Mouse (Mus musculus): ENCODE data around the gene Ly6g6c. TPM values are rescaled to one million over a fixed set of nuclear protein-coding genes. Genes with fewer than 3 reads are reported as not detected.

The Ly6g6c gene
- polyA plus RNA-seq (2015; fragmentation: Nextera tagmentation; extraction: Ambion mirVana): not detected in 2 replicates

DNA sequence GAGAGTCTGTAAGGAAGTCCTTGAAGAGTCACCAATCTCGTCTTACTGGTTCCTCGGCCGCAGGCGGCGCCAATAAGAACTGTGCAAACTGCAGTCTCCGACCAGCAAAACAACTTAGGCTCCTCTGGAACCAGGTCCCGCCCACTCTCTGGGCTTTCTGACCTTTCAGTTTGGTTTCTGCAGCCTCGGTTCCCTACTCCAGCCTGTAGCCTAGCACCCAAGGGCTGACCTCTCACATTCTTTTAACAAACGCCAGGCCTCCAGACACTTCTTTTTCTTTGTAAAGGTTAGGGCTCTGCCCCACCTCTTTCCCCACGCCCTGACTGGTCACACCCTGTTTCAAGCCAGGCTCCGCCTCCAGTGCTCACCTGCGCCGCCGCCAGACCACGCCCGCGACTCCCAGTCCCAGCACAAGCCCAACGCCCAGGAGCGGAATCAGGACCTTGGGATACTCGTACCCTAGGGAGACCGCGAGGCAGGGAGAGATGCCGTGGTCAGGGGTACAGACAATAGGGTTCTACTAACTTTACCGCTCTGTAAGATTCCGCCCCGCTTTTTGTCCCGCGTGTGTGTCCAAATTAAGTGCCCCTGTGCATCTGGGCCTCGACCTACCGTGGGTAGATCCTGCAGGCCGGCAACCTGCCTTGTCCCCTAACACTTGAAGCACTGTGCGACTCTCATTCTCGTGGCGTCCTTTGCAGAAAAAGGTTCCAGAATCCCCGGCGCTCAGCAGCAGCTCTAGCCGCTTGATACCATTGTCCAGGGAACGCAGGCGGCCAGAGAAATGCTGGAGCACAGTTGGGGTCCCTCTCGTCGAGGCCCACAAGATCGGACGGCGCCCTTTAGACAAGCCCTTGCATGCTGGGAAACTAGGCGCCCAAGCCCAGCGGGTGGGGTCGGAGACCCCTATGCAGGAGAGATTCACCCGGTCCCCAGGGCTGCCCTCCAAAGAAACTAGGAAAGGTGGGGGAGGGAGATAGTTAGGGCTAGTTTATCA lies at the start of gene Ly6g6c:
Gene Ly6g6c (plus strand): TSS at position 438 of the 997 bp plus-strand sequence.
- Histone ChIP-seq H3K4me1 (peaks cover 29% of the 10 kb centered on the region), H3K9me3 (no peaks in the 10 kb centered on the region), H3K27me3 (peaks cover 24% of the 10 kb centered on the region; the same call in 1 of the 2 replicates), H3K4me2 (replicated peaks) (peak within 1 kb of the TSS; percentile 38), H3K36me3 (peaks cover 23% of the 10 kb centered on the region; the same call in 1 of the 2 replicates), H3K9ac (replicated peaks) (no peak within 1 kb of the TSS; the same call in 1 of the 2 replicates), H3K4me3 (peak within 1 kb of the TSS; percentile 12), H3K27ac (replicated peaks) (no peak within 1 kb of the TSS)
- WGBS: 2% methylated on average over 48 of the region's 48 CpGs
- ATAC-seq (replicated peaks): no peak

DNA sequence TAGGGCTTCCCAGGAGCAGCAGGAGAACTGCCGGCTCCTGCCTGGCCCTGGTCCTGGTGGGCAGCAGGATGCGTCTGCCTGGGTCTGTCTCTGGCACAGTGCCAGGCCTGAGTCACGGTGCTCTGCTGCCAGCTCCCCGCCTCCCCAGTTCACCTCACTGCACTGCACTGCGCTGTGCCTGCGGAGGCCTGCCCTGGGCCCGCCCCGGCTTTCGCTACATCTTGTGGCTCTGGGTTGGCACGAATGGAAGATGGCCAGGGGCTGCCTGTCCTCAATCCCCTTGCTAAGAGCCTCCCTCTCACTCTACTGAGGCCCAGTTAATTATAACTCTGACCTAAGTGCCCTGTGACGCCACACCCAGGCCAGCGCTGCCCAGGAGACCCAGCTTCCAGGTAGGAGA lies 48.8 kb upstream of the Ly6g6c start, which contains the start of gene Vwa7:
Gene Vwa7 (plus strand): TSS at position 204 of the 400 bp plus-strand sequence.
- no peak within 1 kb of the TSS for H3K4me2 ChIP-seq (replicated peaks)
- H3K9me3 ChIP-seq: no peaks in the 10 kb centered on the region
- no peak within 1 kb of the TSS for H3K27ac ChIP-seq (replicated peaks)
- peaks cover 7% of the 10 kb centered on the region for H3K4me1 ChIP-seq
- H3K36me3 ChIP-seq: peaks cover 52% of the 10 kb centered on the region
- no peak within 1 kb of the TSS for H3K4me3 ChIP-seq
- no peak within 1 kb of the TSS for H3K9ac ChIP-seq (replicated peaks)
- no peaks in the 10 kb centered on the region for H3K27me3 ChIP-seq
- ATAC-seq (replicated peaks): peak; percentile 61
- 44% methylated on average over 12 of the region's 12 CpGs for WGBS

DNA sequence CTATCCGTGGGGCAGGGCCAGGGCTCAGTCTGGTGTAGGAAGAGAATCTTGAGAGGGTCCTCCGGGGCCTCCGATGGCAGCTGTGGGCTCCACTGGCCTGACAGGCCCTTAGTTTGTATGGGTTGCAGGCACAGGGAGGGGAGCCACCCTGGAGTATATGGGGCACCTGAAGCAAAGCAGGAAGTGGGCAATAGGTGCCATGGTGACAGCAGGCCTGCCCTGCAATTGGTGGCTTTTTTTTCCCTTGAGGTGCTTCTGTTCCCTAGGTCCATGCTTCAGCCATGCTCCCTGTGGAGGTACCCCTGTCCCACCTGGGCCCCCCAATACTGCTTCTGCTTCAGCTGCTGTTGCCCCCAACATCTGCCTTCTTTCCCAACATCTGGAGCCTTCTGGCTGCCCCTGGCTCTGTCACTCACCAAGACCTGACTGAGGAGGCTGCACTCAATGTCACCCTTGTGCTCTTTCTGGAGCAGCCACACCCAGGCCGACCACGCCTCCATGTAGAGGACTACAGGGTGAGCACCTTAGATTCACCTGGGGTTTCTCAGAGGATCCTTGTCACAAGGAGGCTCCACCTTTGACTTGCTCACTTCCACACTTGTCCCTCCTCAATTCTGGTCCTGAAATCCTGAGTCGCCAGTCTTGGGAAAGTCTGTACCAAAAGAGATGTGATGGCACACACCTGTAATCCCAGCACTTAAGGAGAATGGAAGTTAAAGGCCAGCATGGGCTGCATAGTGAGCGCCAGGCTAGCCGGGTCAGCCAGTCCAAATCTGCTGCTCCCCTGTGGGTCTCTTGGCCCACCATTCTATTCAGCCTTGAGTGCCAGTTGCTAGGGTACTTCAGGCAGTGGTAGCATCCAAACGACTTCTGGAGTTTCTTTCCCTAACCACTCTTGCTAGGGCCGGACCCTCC lies 48.1 kb upstream of the Ly6g6c start:
- no peak; the same call in 1 of the 2 replicates for ATAC-seq (replicated peaks)
- H3K27ac ChIP-seq (replicated peaks): no peak overlapping the region
- H3K9me3 ChIP-seq: no peaks in the 10 kb centered on the region

DNA sequence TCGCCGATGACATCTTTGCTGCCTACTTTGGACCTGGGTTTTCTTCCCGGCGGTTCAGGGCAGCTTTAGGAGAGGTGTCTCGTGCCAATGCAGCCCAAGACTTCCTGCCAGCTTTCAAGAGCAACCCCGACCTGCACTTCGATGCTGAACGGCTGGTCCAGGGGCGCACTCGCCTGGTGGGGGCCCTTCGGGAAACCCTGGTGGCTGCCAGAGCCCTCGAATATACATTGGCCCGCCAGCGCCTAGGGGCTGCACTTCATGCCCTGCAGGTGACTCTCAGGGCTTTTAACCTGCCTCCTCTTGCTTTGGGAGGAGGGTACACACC lies 47.5 kb upstream of the Ly6g6c start:
- 78% methylated on average over 14 of the region's 14 CpGs for WGBS
- Histone ChIP-seq H3K27ac (replicated peaks) (no peak overlapping the region), H3K27me3 (no peaks in the 10 kb centered on the region), H3K36me3 (peaks cover 39% of the 10 kb centered on the region), H3K4me2 (replicated peaks) (no peak overlapping the region), H3K9ac (replicated peaks) (no peak overlapping the region), H3K4me1 (peaks cover 13% of the 10 kb centered on the region), H3K4me3 (no peak overlapping the region), H3K9me3 (no peaks in the 10 kb centered on the region)
- no peak for ATAC-seq (replicated peaks)

More for the DNA sequence above, 48.1 kb upstream of the Ly6g6c start:
- no peak overlapping the region for H3K4me2 ChIP-seq (replicated peaks)
- H3K9ac ChIP-seq (replicated peaks): no peak overlapping the region
- H3K4me1 ChIP-seq: peaks cover 13% of the 10 kb centered on the region
- no peaks in the 10 kb centered on the region for H3K27me3 ChIP-seq
- H3K4me3 ChIP-seq: no peak overlapping the region
- 80% methylated on average over 10 of the region's 10 CpGs for WGBS
- peaks cover 45% of the 10 kb centered on the region for H3K36me3 ChIP-seq

DNA sequence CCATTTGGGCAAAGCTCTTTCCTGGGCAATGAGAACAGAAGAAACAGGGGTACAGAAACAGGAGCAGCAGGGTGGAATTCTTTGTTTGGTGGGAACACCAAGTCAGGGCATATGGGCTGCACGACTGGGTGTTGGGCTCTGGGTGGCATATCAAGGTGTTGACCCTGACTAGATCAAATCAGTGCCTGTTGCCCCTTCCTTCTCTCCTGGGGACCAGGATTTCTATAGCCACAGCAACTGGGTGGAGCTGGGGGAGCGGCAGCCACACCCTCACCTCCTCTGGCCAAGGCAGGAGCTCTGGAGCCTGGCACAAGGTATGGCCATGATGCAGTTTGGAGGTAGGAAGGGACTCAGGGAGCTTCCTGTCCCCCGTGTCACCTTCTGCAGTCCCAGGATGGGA lies 47.0 kb upstream of the Ly6g6c start:
- no peak for ATAC-seq (replicated peaks)

DNA sequence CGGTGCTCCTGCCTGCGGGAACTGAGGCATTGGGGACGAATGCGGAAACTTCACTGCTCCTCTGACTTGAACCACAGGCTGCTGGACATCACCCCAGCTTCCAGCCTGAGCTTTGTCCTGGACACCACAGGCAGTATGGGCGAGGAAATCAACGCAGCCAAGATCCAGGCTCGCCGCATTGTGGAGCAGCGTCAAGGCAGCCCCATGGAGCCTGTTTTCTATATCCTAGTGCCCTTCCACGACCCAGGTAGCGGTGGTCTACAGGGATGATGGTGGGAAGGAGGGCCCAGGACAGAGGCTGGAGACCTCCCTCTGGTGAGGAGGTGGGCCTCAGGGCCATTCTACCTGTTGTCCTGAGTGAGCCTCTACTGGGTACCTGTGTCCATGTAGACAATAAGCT lies 45.3 kb upstream of the Ly6g6c start:
- H3K9ac ChIP-seq (replicated peaks): no peak overlapping the region
- no peak overlapping the region for H3K4me3 ChIP-seq
- peaks cover 18% of the 10 kb centered on the region for H3K36me3 ChIP-seq
- peaks cover 13% of the 10 kb centered on the region for H3K4me1 ChIP-seq
- 75% methylated on average over 11 of the region's 11 CpGs for WGBS
- H3K27me3 ChIP-seq: no peaks in the 10 kb centered on the region
- H3K9me3 ChIP-seq: no peaks in the 10 kb centered on the region
- ATAC-seq (replicated peaks): no peak
- H3K4me2 ChIP-seq (replicated peaks): no peak overlapping the region
- no peak overlapping the region for H3K27ac ChIP-seq (replicated peaks)

More for the DNA sequence above, 47.0 kb upstream of the Ly6g6c start:
- no peak overlapping the region for H3K4me3 ChIP-seq
- H3K9ac ChIP-seq (replicated peaks): no peak overlapping the region
- H3K36me3 ChIP-seq: peaks cover 34% of the 10 kb centered on the region
- no peak overlapping the region for H3K27ac ChIP-seq (replicated peaks)
- WGBS: 82% methylated on average over 3 of the region's 3 CpGs
- no peaks in the 10 kb centered on the region for H3K9me3 ChIP-seq
- H3K27me3 ChIP-seq: no peaks in the 10 kb centered on the region
- H3K4me1 ChIP-seq: peaks cover 13% of the 10 kb centered on the region
- no peak overlapping the region for H3K4me2 ChIP-seq (replicated peaks)

DNA sequence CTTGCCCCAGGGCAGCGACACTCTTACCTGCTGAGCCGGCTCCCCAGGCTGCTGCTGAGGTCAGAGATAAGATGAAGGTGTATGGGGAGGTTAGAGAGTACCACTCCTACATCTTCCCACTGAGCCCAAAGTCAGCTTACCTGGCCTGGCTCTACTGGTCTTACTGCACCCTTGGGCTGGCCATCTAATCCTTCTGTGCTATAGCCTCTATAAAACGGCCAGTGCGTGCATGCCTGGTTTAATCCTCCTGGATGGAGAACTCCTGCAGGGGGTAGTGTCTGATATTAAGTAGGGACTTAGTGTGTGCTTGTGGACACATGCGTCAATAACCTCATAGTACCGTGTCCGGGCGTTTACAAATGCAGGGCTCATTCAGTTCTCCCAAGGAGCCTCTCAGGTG lies 44.6 kb upstream of the Ly6g6c start:
- Histone ChIP-seq H3K27ac (replicated peaks) (no peak overlapping the region), H3K36me3 (peaks cover 11% of the 10 kb centered on the region), H3K9ac (replicated peaks) (no peak overlapping the region), H3K4me2 (replicated peaks) (no peak overlapping the region), H3K4me1 (peaks cover 13% of the 10 kb centered on the region), H3K4me3 (no peak overlapping the region), H3K9me3 (no peaks in the 10 kb centered on the region), H3K27me3 (no peaks in the 10 kb centered on the region)
- 89% methylated on average over 8 of the region's 8 CpGs for WGBS
- ATAC-seq (replicated peaks): no peak

DNA sequence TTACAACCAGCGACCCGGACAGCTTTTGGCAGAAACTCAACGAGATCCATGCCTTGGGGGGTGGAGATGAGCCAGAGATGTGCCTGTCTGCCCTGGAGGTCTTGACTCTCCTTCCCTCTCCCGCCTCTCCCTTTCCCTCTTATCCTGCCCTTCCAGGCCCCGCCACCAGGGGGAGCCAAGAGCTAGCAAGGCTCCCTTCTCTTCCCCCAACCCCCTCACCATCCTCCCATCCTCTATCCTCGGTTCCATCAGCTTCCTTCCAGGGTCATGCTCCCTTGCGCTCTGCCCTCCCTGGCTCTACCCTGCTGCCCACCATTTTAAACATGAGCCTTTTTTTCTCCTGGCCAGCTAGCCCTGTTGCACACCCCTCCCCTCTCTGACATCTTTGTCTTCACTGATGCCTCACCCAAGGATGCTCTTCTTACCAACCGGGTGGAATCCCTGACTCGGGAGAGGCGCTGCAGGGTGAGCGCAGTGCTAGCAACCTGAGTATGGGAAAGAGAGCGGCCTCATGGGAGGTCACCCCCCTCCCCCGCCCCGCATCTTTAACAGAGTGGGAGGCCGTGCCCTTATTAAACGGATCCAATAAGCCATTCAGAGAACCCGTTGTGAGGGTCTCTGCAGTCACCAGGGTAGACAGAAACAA lies 43.9 kb upstream of the Ly6g6c start:
- peaks cover 4% of the 10 kb centered on the region; the same call in 1 of the 2 replicates for H3K36me3 ChIP-seq
- H3K4me1 ChIP-seq: peaks cover 16% of the 10 kb centered on the region
- H3K4me2 ChIP-seq (replicated peaks): peak overlapping the region; percentile 19; the same call in 1 of the 2 replicates
- no peaks in the 10 kb centered on the region for H3K27me3 ChIP-seq
- H3K4me3 ChIP-seq: no peak overlapping the region
- ATAC-seq (replicated peaks): peak; percentile 70
- WGBS: 4% methylated on average over 17 of the region's 17 CpGs
- H3K27ac ChIP-seq (replicated peaks): 0 out of 2 replicates have a peak overlapping the region, but pooled peaks have one; percentile 24
- no peaks in the 10 kb centered on the region for H3K9me3 ChIP-seq
- 0 out of 2 replicates have a peak overlapping the region, but pooled peaks have one; percentile 0 for H3K9ac ChIP-seq (replicated peaks)

DNA sequence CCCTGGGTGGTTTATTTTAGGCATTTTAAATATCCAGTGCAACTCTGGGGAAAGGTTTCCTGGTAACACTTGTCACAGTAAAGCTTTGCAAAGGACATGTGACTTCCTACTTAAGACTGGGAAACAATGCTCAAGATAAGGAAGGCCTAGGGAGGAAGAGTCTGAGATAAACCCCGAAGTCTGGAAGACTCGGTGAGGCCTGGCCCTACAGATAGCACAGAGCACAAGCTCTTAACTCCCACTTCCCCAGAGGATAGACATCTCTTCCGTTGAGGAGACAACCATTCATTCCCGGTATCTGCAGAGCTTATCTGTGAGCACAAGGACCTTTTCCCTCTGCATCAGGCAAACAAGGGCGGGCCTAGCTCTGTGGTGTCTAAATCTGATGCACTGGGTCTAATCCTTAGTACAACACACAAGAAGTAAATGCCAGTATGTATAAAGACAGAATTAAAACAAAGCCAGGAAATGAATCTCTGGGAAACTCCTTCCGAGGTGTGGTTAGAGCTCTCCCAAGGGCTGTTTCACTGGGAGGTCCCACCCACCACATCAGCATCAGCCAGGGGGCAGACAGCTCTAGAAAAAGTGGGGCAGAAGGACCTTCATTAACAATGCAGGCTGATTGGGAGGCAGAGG lies 43.2 kb upstream of the Ly6g6c start:
- Histone ChIP-seq H3K4me2 (replicated peaks) (no peak overlapping the region), H3K4me1 (peaks cover 18% of the 10 kb centered on the region), H3K36me3 (no peaks in the 10 kb centered on the region), H3K4me3 (no peak overlapping the region), H3K27me3 (no peaks in the 10 kb centered on the region), H3K9ac (replicated peaks) (no peak overlapping the region), H3K27ac (replicated peaks) (no peak overlapping the region), H3K9me3 (no peaks in the 10 kb centered on the region)
- WGBS: 63% methylated on average over 6 of the region's 6 CpGs
- no peak for ATAC-seq (replicated peaks)

DNA sequence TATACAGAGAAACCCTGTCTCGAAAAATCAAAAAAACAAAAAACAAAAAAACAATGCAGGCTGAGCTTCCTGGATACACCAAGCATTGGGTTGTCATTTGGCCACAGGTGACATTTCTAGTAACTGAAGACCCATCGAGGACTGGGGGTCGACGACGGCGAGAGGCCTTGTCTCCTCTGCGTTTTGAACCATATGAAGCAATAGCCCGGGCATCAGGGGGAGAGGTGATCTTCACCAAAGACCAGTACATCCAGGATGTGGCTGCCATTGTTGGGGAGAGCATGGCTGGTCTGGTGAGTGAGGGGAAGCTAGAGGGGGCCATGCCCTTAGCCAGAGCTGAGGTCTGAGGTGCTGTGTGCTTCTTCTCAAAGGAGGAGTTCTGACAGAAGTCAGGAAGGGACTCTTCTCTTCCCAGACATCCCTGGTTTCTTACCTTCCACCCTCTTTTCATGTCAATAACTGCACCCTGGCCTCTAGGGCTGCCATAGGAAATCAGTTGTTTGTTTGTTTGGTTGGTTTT lies 42.6 kb upstream of the Ly6g6c start:
- Histone ChIP-seq H3K9ac (replicated peaks) (no peak overlapping the region), H3K36me3 (no peaks in the 10 kb centered on the region), H3K4me1 (peaks cover 24% of the 10 kb centered on the region), H3K4me3 (no peak overlapping the region), H3K27ac (replicated peaks) (no peak overlapping the region), H3K9me3 (no peaks in the 10 kb centered on the region), H3K4me2 (replicated peaks) (no peak overlapping the region), H3K27me3 (no peaks in the 10 kb centered on the region)
- 94% methylated on average over 8 of the region's 8 CpGs for WGBS
- ATAC-seq (replicated peaks): no peak

DNA sequence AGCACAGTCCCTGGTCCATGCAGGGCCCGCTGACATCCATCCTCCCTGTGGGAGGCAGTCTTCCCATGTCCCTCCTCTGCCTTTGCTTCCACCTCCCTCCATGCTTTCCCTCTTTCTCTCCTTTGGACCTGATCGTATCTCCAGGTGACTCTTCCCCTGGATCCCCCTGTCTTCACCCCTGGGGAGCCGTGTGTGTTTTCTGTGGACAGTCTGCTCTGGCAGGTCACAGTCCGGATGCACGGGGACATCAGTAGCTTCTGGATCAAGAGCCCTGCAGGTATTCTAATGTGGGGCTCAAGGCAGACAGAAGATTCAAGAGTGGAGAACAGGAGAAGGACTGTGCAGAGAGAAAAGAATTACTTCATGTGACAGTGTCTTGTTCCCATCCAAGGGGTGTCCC lies 42.0 kb upstream of the Ly6g6c start:
- H3K27ac ChIP-seq (replicated peaks): no peak overlapping the region
- no peak overlapping the region for H3K9ac ChIP-seq (replicated peaks)
- H3K4me1 ChIP-seq: peaks cover 29% of the 10 kb centered on the region
- H3K36me3 ChIP-seq: no peaks in the 10 kb centered on the region
- no peak overlapping the region for H3K4me3 ChIP-seq
- WGBS: 87% methylated on average over 5 of the region's 5 CpGs
- no peak for ATAC-seq (replicated peaks)
- H3K27me3 ChIP-seq: no peaks in the 10 kb centered on the region
- no peaks in the 10 kb centered on the region for H3K9me3 ChIP-seq
- no peak overlapping the region for H3K4me2 ChIP-seq (replicated peaks)
